Mouse (Mus musculus): Measurements from ENCODE around the gene Npnt. TPM values are rescaled to one million over a fixed set of nuclear protein-coding genes. Genes with fewer than 3 reads are reported as not detected.

Gene Npnt
- polyA plus RNA-seq, 1 experiment, result 5.0 TPM

GRCm38 (mm10) chr3:132911716-132912115 is 38.4 kb downstream of the Npnt start:
- Histone ChIP-seq H3K4me3 (ENCODE audit: insufficient read depth, low read depth, low read length) (no peak overlapping the region), H3K4me1 (ENCODE audit: control insufficient read depth, insufficient read depth, insufficient read length, low read length) (no peaks in the 10 kb centered on the region), H3K27ac (replicated peaks; ENCODE audit: low read depth, low read length) (no peak overlapping the region)

GRCm38 (mm10) chr3:132910727-132911126 is 39.4 kb downstream of the Npnt start:
- no peak overlapping the region for H3K4me3 ChIP-seq (ENCODE audit: insufficient read depth, low read depth, low read length)
- no peaks in the 10 kb centered on the region for H3K4me1 ChIP-seq (ENCODE audit: control insufficient read depth, insufficient read depth, insufficient read length, low read length)
- no peak overlapping the region for H3K27ac ChIP-seq (replicated peaks; ENCODE audit: low read depth, low read length)

- Histone ChIP-seq H3K27ac (replicated peaks; ENCODE audit: low read depth, low read length) (no peak overlapping the region), H3K4me3 (ENCODE audit: insufficient read depth, low read depth, low read length) (no peak overlapping the region), H3K4me1 (ENCODE audit: control insufficient read depth, insufficient read depth, insufficient read length, low read length) (no peaks in the 10 kb centered on the region)
These were observed 40.4 kb downstream of the Npnt start for GRCm38 (mm10) chr3:132909736-132910135.

GRCm38 (mm10) chr3:132907506-132908203 is 42.4 kb downstream of the Npnt start:
- Histone ChIP-seq H3K27ac (replicated peaks; ENCODE audit: low read depth, low read length) (no peak overlapping the region), H3K4me3 (ENCODE audit: insufficient read depth, low read depth, low read length) (no peak overlapping the region), H3K4me1 (ENCODE audit: control insufficient read depth, insufficient read depth, insufficient read length, low read length) (no peaks in the 10 kb centered on the region)

- no peak overlapping the region for H3K27ac ChIP-seq (replicated peaks; ENCODE audit: low read depth, low read length)
- H3K4me1 ChIP-seq (ENCODE audit: control insufficient read depth, insufficient read depth, insufficient read length, low read length), result no peaks in the 10 kb centered on the region
- no peak overlapping the region for H3K4me3 ChIP-seq (ENCODE audit: insufficient read depth, low read depth, low read length)
These were observed 44.7 kb downstream of the Npnt start for GRCm38 (mm10) chr3:132905224-132905930.

GRCm38 (mm10) chr3:132903386-132903785 is 46.7 kb downstream of the Npnt start:
- Histone ChIP-seq H3K4me3 (ENCODE audit: insufficient read depth, low read depth, low read length) (no peak overlapping the region), H3K27ac (replicated peaks; ENCODE audit: low read depth, low read length) (no peak overlapping the region), H3K4me1 (ENCODE audit: control insufficient read depth, insufficient read depth, insufficient read length, low read length) (no peaks in the 10 kb centered on the region)

- no peak overlapping the region for H3K27ac ChIP-seq (replicated peaks; ENCODE audit: low read depth, low read length)
- H3K4me1 ChIP-seq (ENCODE audit: control insufficient read depth, insufficient read depth, insufficient read length, low read length), result no peaks in the 10 kb centered on the region
- no peak overlapping the region for H3K4me3 ChIP-seq (ENCODE audit: insufficient read depth, low read depth, low read length)
These were observed 47.2 kb downstream of the Npnt start for GRCm38 (mm10) chr3:132902921-132903320.

GRCm38 (mm10) chr3:132902206-132902605 is 47.9 kb downstream of the Npnt start:
- H3K4me3 ChIP-seq (ENCODE audit: insufficient read depth, low read depth, low read length), result no peak overlapping the region
- H3K27ac ChIP-seq (replicated peaks; ENCODE audit: low read depth, low read length), result no peak overlapping the region
- no peaks in the 10 kb centered on the region for H3K4me1 ChIP-seq (ENCODE audit: control insufficient read depth, insufficient read depth, insufficient read length, low read length)

- no peak overlapping the region for H3K27ac ChIP-seq (replicated peaks; ENCODE audit: low read depth, low read length)
- no peak overlapping the region for H3K4me3 ChIP-seq (ENCODE audit: insufficient read depth, low read depth, low read length)
- no peaks in the 10 kb centered on the region for H3K4me1 ChIP-seq (ENCODE audit: control insufficient read depth, insufficient read depth, insufficient read length, low read length)
These were observed 52.2 kb downstream of the Npnt start for GRCm38 (mm10) chr3:132897891-132898290.

- Histone ChIP-seq H3K27ac (replicated peaks; ENCODE audit: low read depth, low read length) (no peak overlapping the region), H3K4me3 (ENCODE audit: insufficient read depth, low read depth, low read length) (no peak overlapping the region), H3K4me1 (ENCODE audit: control insufficient read depth, insufficient read depth, insufficient read length, low read length) (no peaks in the 10 kb centered on the region)
These were observed 52.7 kb downstream of the Npnt start for GRCm38 (mm10) chr3:132897390-132897789.

- Histone ChIP-seq H3K4me1 (ENCODE audit: control insufficient read depth, insufficient read depth, insufficient read length, low read length) (no peaks in the 10 kb centered on the region), H3K27ac (replicated peaks; ENCODE audit: low read depth, low read length) (no peak overlapping the region), H3K4me3 (ENCODE audit: insufficient read depth, low read depth, low read length) (no peak overlapping the region)
These were observed 56.0 kb downstream of the Npnt start for GRCm38 (mm10) chr3:132894086-132894485.

- no peak overlapping the region for H3K27ac ChIP-seq (replicated peaks; ENCODE audit: low read depth, low read length)
- no peaks in the 10 kb centered on the region for H3K4me1 ChIP-seq (ENCODE audit: control insufficient read depth, insufficient read depth, insufficient read length, low read length)
- no peak overlapping the region for H3K4me3 ChIP-seq (ENCODE audit: insufficient read depth, low read depth, low read length)
These were observed 56.4 kb downstream of the Npnt start for GRCm38 (mm10) chr3:132893676-132894075.

- H3K4me1 ChIP-seq (ENCODE audit: control insufficient read depth, insufficient read depth, insufficient read length, low read length), result no peaks in the 10 kb centered on the region
- no peak overlapping the region for H3K4me3 ChIP-seq (ENCODE audit: insufficient read depth, low read depth, low read length)
- H3K27ac ChIP-seq (replicated peaks; ENCODE audit: low read depth, low read length), result no peak overlapping the region
These were observed 57.0 kb downstream of the Npnt start for GRCm38 (mm10) chr3:132893044-132893443.

- Histone ChIP-seq H3K27ac (replicated peaks; ENCODE audit: low read depth, low read length) (no peak overlapping the region), H3K4me3 (ENCODE audit: insufficient read depth, low read depth, low read length) (no peak overlapping the region), H3K4me1 (ENCODE audit: control insufficient read depth, insufficient read depth, insufficient read length, low read length) (no peaks in the 10 kb centered on the region)
These were observed 57.6 kb downstream of the Npnt start for GRCm38 (mm10) chr3:132892481-132892880.

GRCm38 (mm10) chr3:132887074-132887848 is 62.8 kb downstream of the Npnt start:
- no peak overlapping the region for H3K27ac ChIP-seq (replicated peaks; ENCODE audit: low read depth, low read length)
- H3K4me3 ChIP-seq (ENCODE audit: insufficient read depth, low read depth, low read length), result no peak overlapping the region
- no peaks in the 10 kb centered on the region for H3K4me1 ChIP-seq (ENCODE audit: control insufficient read depth, insufficient read depth, insufficient read length, low read length)

Data from brown adipose tissue, adult 24 weeks (tissue).